Mouse (Mus musculus) cerebellum, adult 2 months (tissue): ENCODE measurements around the gene Gars.

ENCODE experiments used
- CTCF ChIP-seq: fragments of 200-500 bp; IDR thresholded peaks from 2 replicates; pipeline ENCODE4 v1.5.1; 2011; ENCODE audit warnings: low read depth, mild to moderate bottlenecking, control low read depth, low read length, moderate library complexity, borderline replicate concordance; ENCODE audit not compliant: insufficient read depth
- POLR2A ChIP-seq: fragments of 200-500 bp; IDR thresholded peaks from 2 replicates; pipeline ENCODE4 v1.6.1; 2011; ENCODE audit warnings: low read length, control low read depth, borderline replicate concordance; ENCODE audit not compliant: insufficient read depth

- no peak for TF ChIP-seq CTCF
- no peak for TF ChIP-seq POLR2A
Observed at GRCm38 (mm10) chr6:54996361-54996760, 41.4 kb upstream of the Gars start.
